Mouse (Mus musculus) stomach, postnatal 0 days (tissue): ENCODE data around the gene C1qtnf12. TPM values are rescaled to one million over a fixed set of nuclear protein-coding genes. Genes with fewer than 3 reads are reported as not detected.

Experiments
- ATAC-seq: fragments of 200-750 bp; cut with Nextera tagmentation; 2 replicates; pipeline ENCODE4 v1.8.0; 2017; ENCODE audit not compliant: low FRiP score, low TSS enrichment
- DNase-seq: peaks from one replicate; pipeline ENCODE4 v3.0.0-alpha.2; 2016; ENCODE audit warnings: low spot score
- H3K27ac ChIP-seq: fragments of 300-500 bp; sonication (generic); replicated peaks from 2 replicates; pipeline ENCODE4 v1.5.1; 2014; ENCODE audit warnings: mild to moderate bottlenecking, control low read depth
- H3K27me3 ChIP-seq: fragments of 300-500 bp; sonication (generic); 2 replicates; pipeline ENCODE4 v1.6.1; 2014; ENCODE audit warnings: low read length; ENCODE audit not compliant: control insufficient read depth, insufficient read depth
- H3K36me3 ChIP-seq: fragments of 300-500 bp; sonication (generic); 2 replicates; pipeline ENCODE4 v1.6.1; 2014; ENCODE audit warnings: low read length, mixed read lengths; ENCODE audit not compliant: control insufficient read depth, insufficient read depth
- H3K4me1 ChIP-seq: fragments of 300-500 bp; sonication (generic); replicated peaks from 2 replicates; pipeline ENCODE4 v1.6.1; 2014; ENCODE audit warnings: antibody characterized with exemption; ENCODE audit not compliant: control insufficient read depth, insufficient read depth
- H3K4me2 ChIP-seq: fragments of 300-500 bp; sonication (generic); replicated peaks from 2 replicates; pipeline ENCODE4 v1.6.1; 2014; ENCODE audit warnings: low read depth, mild to moderate bottlenecking, control low read depth, moderate library complexity
- H3K4me3 ChIP-seq: fragments of 300-500 bp; sonication (generic); 2 replicates; pipeline ENCODE4 v1.5.1; 2014; ENCODE audit warnings: low read depth, low read length, control low read depth
- H3K9ac ChIP-seq: fragments of 300-500 bp; sonication (generic); 2 replicates; pipeline ENCODE4 v1.6.1; 2014; ENCODE audit warnings: mild to moderate bottlenecking, low read length, control low read depth, mixed read lengths
- H3K9me3 ChIP-seq: fragments of 300-500 bp; sonication (generic); 2 replicates; pipeline ENCODE4 v1.6.1; 2016; ENCODE audit warnings: low read length; ENCODE audit not compliant: control insufficient read depth
- CTCF ChIP-seq: IDR thresholded peaks from 2 replicates; pipeline ENCODE4 v1.5.1; 2016; ENCODE audit warnings: antibody characterized with exemption, low read depth, mild to moderate bottlenecking, moderate library complexity
- EP300 ChIP-seq: optimal IDR thresholded peaks from 2 replicates; pipeline ENCODE3; 2016; ENCODE audit warnings: antibody characterized with exemption
- WGBS: fragments of 180-500 bp; shearing (Covaris S2); extraction: QIAGEN DNeasy Blood & Tissue Kit; methylation state at CpG from one replicate; pipeline ENCODE4 v1.1.7; 2014; 5-methylcytosine and 5-hydroxymethylcytosine counted together
- polyA plus RNA-seq: library from polyadenylated mRNA; unstranded; fragments of >200 nt; fragmentation: Nextera tagmentation; extraction: Ambion mirVana; gene quantifications from 2 replicates; pipeline ENCODE4 v1.2.1, GENCODE M21; 2015

Gene C1qtnf12
- polyA plus RNA-seq, 1 experiment from 2014 or later, result 48.5 TPM

DNA sequence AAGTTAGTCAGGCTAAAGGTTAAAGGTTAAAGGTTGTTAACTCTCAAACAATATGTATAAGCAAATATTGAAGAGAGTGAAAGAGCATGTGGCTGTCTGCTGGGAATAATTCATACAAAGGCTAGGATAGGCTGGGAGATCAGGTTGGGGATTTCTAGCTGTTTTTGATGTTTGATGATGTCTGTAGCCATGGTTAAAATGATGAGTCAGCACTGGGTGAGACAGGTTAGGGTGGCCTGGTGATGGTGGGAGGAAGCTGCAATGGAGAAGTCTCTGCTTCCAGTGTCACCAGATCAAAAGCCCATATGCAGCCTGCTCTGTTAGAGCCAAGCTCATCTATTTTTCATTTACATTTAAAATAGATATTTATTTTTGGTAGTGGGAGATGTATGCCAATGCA is 15.0 kb upstream of the C1qtnf12 start:
- Histone ChIP-seq H3K4me1 (peaks cover 6% of the 10 kb centered on the region; the same call in 1 of the 2 replicates), H3K27ac (no peak overlapping the region), H3K4me3 (no peak overlapping the region), H3K27me3 (no peaks in the 10 kb centered on the region), H3K9me3 (no peaks in the 10 kb centered on the region), H3K4me2 (no peak overlapping the region), H3K36me3 (peaks cover 14% of the 10 kb centered on the region), H3K9ac (no peak overlapping the region)
- TF ChIP-seq EP300 (no peak), CTCF (no peak)
- no peak for ATAC-seq
- DNase-seq, result no peak

DNA sequence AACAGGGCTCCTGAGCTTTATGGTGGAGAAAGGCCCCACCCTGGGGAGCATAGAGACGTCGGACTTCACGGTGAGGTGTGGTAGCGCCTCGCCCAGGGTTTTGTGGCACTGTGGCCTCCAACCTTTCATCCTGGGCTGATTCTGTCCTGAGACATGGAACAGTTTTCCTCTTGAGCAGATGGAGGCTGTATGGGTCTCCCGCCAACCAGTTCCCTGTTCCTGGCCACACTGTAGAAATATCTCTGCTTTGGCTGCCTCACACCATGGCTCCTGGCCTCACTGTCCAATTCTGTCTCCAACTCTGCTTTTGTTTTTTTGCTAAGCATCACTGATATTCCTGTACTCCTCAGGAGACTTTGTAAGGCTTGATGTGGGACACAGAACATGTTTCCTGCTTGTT is 6.6 kb upstream of the C1qtnf12 start:
- Histone ChIP-seq H3K4me3 (no peak overlapping the region), H3K4me1 (no peaks in the 10 kb centered on the region), H3K9ac (no peak overlapping the region), H3K9me3 (no peaks in the 10 kb centered on the region), H3K36me3 (peaks cover 23% of the 10 kb centered on the region), H3K27me3 (no peaks in the 10 kb centered on the region), H3K4me2 (no peak overlapping the region), H3K27ac (no peak overlapping the region)
- DNase-seq (no peak), ATAC-seq (no peak)
- TF ChIP-seq EP300 (no peak), CTCF (no peak)
- 78% methylated on average over 6 of the region's 6 CpGs for WGBS

DNA sequence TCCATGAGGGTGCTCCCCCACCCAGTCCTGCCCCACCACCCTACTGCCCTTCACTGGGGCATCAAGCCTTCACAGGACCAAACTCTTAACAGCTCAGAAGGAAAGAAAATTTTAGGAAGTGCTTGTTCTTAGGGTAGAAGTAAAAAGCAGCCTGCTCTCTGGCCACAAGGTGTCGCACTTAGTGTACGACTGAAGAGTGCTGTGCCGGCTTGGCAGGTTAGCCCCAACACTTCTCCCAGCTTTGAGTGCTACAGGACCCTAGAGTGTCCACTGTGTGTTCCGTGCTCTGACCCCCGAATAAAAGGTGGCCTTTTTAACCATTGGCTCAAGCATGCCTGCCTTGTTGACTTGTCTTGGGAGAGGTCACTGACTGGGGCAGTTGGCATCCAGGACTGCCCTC is 2.8 kb upstream of the C1qtnf12 start:
- TF ChIP-seq CTCF (peak; percentile 93), EP300 (no peak)
- peaks cover 13% of the 10 kb centered on the region for H3K36me3 ChIP-seq
- peak; percentile 85 for DNase-seq
- H3K27me3 ChIP-seq, result no peaks in the 10 kb centered on the region
- 0 out of 2 replicates have a peak, but pooled peaks cover 4% of the 10 kb centered on the region for H3K4me1 ChIP-seq
- H3K9ac ChIP-seq, result no peak overlapping the region
- no peaks in the 10 kb centered on the region for H3K9me3 ChIP-seq
- no peak overlapping the region for H3K4me2 ChIP-seq
- 3% methylated on average over 5 of the region's 5 CpGs for WGBS
- H3K4me3 ChIP-seq, result no peak overlapping the region
- H3K27ac ChIP-seq, result no peak overlapping the region
- peak; percentile 56 for ATAC-seq

DNA sequence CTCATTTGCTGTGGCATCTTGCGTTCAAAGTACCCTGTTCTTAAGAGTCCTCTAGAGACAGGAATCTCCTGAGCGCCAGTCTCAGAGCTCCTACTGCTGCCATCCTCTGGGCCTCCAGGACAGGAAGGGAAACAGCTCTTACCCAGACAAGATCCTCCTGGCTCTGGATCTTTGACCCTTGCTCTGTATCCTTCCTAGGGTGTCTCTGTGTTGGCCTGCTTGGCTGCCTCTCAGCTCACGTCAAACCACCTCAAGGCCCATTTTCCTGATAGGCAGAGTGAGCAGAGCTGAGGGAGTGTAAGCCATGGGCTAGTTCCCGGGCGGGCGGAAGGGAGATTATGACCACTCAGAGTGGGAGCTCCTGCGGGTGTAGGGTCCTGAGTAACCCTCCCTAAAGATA is 988 bp downstream of the C1qtnf12 start:
- Histone ChIP-seq H3K4me3 (peak overlapping the region; percentile 66), H3K27ac (no peak overlapping the region), H3K4me1 (0 out of 2 replicates have a peak, but pooled peaks cover 4% of the 10 kb centered on the region), H3K36me3 (peaks cover 6% of the 10 kb centered on the region), H3K4me2 (peak overlapping the region; percentile 96), H3K9me3 (no peaks in the 10 kb centered on the region), H3K9ac (peak overlapping the region; percentile 79), H3K27me3 (no peaks in the 10 kb centered on the region)
- 58% methylated on average over 7 of the region's 7 CpGs for WGBS
- ATAC-seq, result no peak
- TF ChIP-seq EP300 (no peak), CTCF (no peak)
- no peak for DNase-seq

DNA sequence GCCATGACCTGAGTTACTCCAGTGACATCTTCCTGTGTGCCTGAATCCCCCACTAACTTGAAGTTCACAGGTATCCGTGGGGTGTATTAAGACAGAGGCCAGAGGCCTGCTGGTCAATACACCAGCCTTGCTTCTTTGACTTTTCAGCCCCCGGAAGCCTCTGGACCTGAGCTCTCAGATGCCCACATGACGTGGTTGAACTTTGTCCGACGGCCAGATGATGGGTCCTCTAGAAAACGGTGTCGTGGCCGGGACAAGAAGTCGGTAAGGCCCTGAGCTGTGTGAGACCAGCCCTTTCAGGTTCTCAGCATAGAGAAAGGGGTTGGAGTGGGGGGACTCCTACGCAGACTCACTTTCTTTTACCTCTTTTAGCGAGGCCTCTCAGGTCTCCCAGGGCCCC is 2.3 kb downstream of the C1qtnf12 start:
- Histone ChIP-seq H3K36me3 (no peaks in the 10 kb centered on the region), H3K27ac (no peak overlapping the region), H3K4me1 (0 out of 2 replicates have a peak, but pooled peaks cover 4% of the 10 kb centered on the region), H3K27me3 (no peaks in the 10 kb centered on the region), H3K9me3 (no peaks in the 10 kb centered on the region), H3K4me3 (no peak overlapping the region), H3K9ac (no peak overlapping the region), H3K4me2 (no peak overlapping the region)
- DNase-seq, result no peak
- TF ChIP-seq CTCF, result no peak
- no peak for TF ChIP-seq EP300
- ATAC-seq, result no peak
- WGBS, result 89% methylated on average over 11 of the region's 11 CpGs

DNA sequence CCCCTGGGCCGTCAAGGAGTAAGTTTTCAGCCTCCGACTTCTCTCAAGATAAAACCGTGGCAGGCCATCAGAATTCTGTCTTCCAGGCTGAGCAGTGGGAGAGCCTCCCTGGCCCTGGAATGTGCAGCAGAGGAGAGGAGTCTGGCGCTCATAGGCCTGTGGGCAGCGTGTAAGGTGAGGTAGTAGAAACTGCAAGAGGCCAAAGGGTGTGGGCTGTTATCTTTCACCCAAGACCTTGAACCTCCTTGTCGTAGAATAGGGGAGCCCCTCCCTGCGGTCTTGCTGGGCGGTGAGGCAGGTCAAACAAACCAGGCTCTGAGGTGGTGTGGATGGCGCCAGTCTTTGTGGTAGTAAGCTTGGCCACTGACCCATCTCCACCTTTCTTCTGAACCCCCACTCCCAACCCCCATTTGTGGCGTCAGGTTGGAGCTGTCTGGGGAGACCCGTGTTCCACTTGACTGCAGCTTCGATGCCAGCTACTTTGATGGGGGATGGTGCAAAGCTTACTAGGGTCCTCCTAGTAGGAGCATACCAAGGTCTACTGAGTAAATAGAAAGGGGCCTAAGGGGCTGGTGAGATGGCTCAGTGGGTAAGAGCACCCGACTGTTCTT is 7.0 kb downstream of the C1qtnf12 start:
- TF ChIP-seq CTCF (no peak), EP300 (no peak)
- Histone ChIP-seq H3K36me3 (no peaks in the 10 kb centered on the region), H3K27me3 (no peaks in the 10 kb centered on the region), H3K4me3 (no peak overlapping the region), H3K27ac (no peak overlapping the region), H3K9me3 (no peaks in the 10 kb centered on the region), H3K9ac (no peak overlapping the region), H3K4me1 (no peaks in the 10 kb centered on the region), H3K4me2 (no peak overlapping the region)
- 67% methylated on average over 13 of the region's 13 CpGs for WGBS
- DNase-seq (peak; percentile 54), ATAC-seq (peak; percentile 79)
